Mouse (Mus musculus): ENCODE measurements around the gene Leprot.

GRCm38 (mm10) chr4:101650961-101651360 lies 3.4 kb downstream of the Leprot start:
- no peak for TF ChIP-seq GATA1 (IDR thresholded peaks at IDR 0.05; ENCODE audit: low read length)
- TF ChIP-seq TAL1 (IDR thresholded peaks at IDR 0.05; ENCODE audit: low read length), result no peak

Data from erythroblast, embryonic 14.5 days (primary cell).